Mouse (Mus musculus): ENCODE measurements around the gene Ccl28. TPM values are rescaled to one million over a fixed set of nuclear protein-coding genes. Genes with fewer than 3 reads are reported as not detected.
"Not testable (repeated sequence)": the region's sequence is repeated elsewhere in the genome, so short reads cannot be mapped to it uniquely, and the experiment has no call there.

Ccl28 gene
- total RNA-seq, 1 experiment from 2014 or later, result 0.35 TPM

GRCm38 (mm10) chr13:119640504-119640903, 16.9 kb downstream of the Ccl28 start:
- ATAC-seq (replicated peaks in 1 of 2; ENCODE audit: insufficient read depth in 1 of 2, low FRiP score in 2 of 2, low TSS enrichment in 1 of 2, low read depth in 1 of 2, poor library complexity in 2 of 2, severe bottlenecking in 2 of 2), result peak; percentile 62 to 75; a peak in 2 of 4 replicates

GRCm38 (mm10) chr13:119641145-119641544, 17.5 kb downstream of the Ccl28 start:
- ATAC-seq (replicated peaks in 1 of 2; ENCODE audit: insufficient read depth in 1 of 2, low FRiP score in 2 of 2, low TSS enrichment in 1 of 2, low read depth in 1 of 2, poor library complexity in 2 of 2, severe bottlenecking in 2 of 2), result no peak

- no peak for ATAC-seq (replicated peaks in 1 of 2; ENCODE audit: insufficient read depth in 1 of 2, low FRiP score in 2 of 2, low TSS enrichment in 1 of 2, low read depth in 1 of 2, poor library complexity in 2 of 2, severe bottlenecking in 2 of 2)
Measured at GRCm38 (mm10) chr13:119644769-119645168, 21.1 kb downstream of the Ccl28 start.

GRCm38 (mm10) chr13:119646511-119646910, 22.9 kb downstream of the Ccl28 start:
- no peak for ATAC-seq (replicated peaks in 1 of 2; ENCODE audit: insufficient read depth in 1 of 2, low FRiP score in 2 of 2, low TSS enrichment in 1 of 2, low read depth in 1 of 2, poor library complexity in 2 of 2, severe bottlenecking in 2 of 2)

- no peak for ATAC-seq (replicated peaks in 1 of 2; ENCODE audit: insufficient read depth in 1 of 2, low FRiP score in 2 of 2, low TSS enrichment in 1 of 2, low read depth in 1 of 2, poor library complexity in 2 of 2, severe bottlenecking in 2 of 2)
Measured at GRCm38 (mm10) chr13:119648891-119649698, 25.5 kb downstream of the Ccl28 start.

- ATAC-seq (replicated peaks in 1 of 2; ENCODE audit: insufficient read depth in 1 of 2, low FRiP score in 2 of 2, low TSS enrichment in 1 of 2, low read depth in 1 of 2, poor library complexity in 2 of 2, severe bottlenecking in 2 of 2), result no peak
Measured at GRCm38 (mm10) chr13:119649699-119650046, 26.1 kb downstream of the Ccl28 start.

- no peak for ATAC-seq (replicated peaks in 1 of 2; ENCODE audit: insufficient read depth in 1 of 2, low FRiP score in 2 of 2, low TSS enrichment in 1 of 2, low read depth in 1 of 2, poor library complexity in 2 of 2, severe bottlenecking in 2 of 2)
Measured at GRCm38 (mm10) chr13:119654734-119655133, 31.1 kb downstream of the Ccl28 start.

- ATAC-seq (replicated peaks in 1 of 2; ENCODE audit: insufficient read depth in 1 of 2, low FRiP score in 2 of 2, low TSS enrichment in 1 of 2, low read depth in 1 of 2, poor library complexity in 2 of 2, severe bottlenecking in 2 of 2), result no peak
Measured at GRCm38 (mm10) chr13:119656246-119656645, 32.6 kb downstream of the Ccl28 start.

GRCm38 (mm10) chr13:119656846-119657416, 33.3 kb downstream of the Ccl28 start:
- no peak for ATAC-seq (replicated peaks in 1 of 2; ENCODE audit: insufficient read depth in 1 of 2, low FRiP score in 2 of 2, low TSS enrichment in 1 of 2, low read depth in 1 of 2, poor library complexity in 2 of 2, severe bottlenecking in 2 of 2)

- not testable (repeated sequence) for ATAC-seq (replicated peaks in 1 of 2; ENCODE audit: insufficient read depth in 1 of 2, low FRiP score in 2 of 2, low TSS enrichment in 1 of 2, low read depth in 1 of 2, poor library complexity in 2 of 2, severe bottlenecking in 2 of 2)
Measured at GRCm38 (mm10) chr13:119661420-119661819, 37.8 kb downstream of the Ccl28 start.

GRCm38 (mm10) chr13:119678794-119679193, 55.2 kb downstream of the Ccl28 start:
- no peak for ATAC-seq (replicated peaks in 1 of 2; ENCODE audit: insufficient read depth in 1 of 2, low FRiP score in 2 of 2, low TSS enrichment in 1 of 2, low read depth in 1 of 2, poor library complexity in 2 of 2, severe bottlenecking in 2 of 2)

- no peak for ATAC-seq (replicated peaks in 1 of 2; ENCODE audit: insufficient read depth in 1 of 2, low FRiP score in 2 of 2, low TSS enrichment in 1 of 2, low read depth in 1 of 2, poor library complexity in 2 of 2, severe bottlenecking in 2 of 2)
Measured at GRCm38 (mm10) chr13:119679721-119680120, 56.1 kb downstream of the Ccl28 start.

GRCm38 (mm10) chr13:119681161-119681560, 57.5 kb downstream of the Ccl28 start:
- no peak for ATAC-seq (replicated peaks in 1 of 2; ENCODE audit: insufficient read depth in 1 of 2, low FRiP score in 2 of 2, low TSS enrichment in 1 of 2, low read depth in 1 of 2, poor library complexity in 2 of 2, severe bottlenecking in 2 of 2)

- no peak for ATAC-seq (replicated peaks in 1 of 2; ENCODE audit: insufficient read depth in 1 of 2, low FRiP score in 2 of 2, low TSS enrichment in 1 of 2, low read depth in 1 of 2, poor library complexity in 2 of 2, severe bottlenecking in 2 of 2)
Measured at GRCm38 (mm10) chr13:119684416-119685177, 61.0 kb downstream of the Ccl28 start.

GRCm38 (mm10) chr13:119689709-119690038, 66.1 kb downstream of the Ccl28 start:
- ATAC-seq (replicated peaks in 1 of 2; ENCODE audit: insufficient read depth in 1 of 2, low FRiP score in 2 of 2, low TSS enrichment in 1 of 2, low read depth in 1 of 2, poor library complexity in 2 of 2, severe bottlenecking in 2 of 2), result no peak

- ATAC-seq (replicated peaks in 1 of 2; ENCODE audit: insufficient read depth in 1 of 2, low FRiP score in 2 of 2, low TSS enrichment in 1 of 2, low read depth in 1 of 2, poor library complexity in 2 of 2, severe bottlenecking in 2 of 2), result peak; percentile 99
Measured at GRCm38 (mm10) chr13:119690039-119690728, 66.6 kb downstream of the Ccl28 start, which contains the start of gene Hmgcs1. Hmgcs1 (plus strand) TSS chr13:119690379.

GRCm38 (mm10) chr13:119690876-119691620, 67.4 kb downstream of the Ccl28 start:
- ATAC-seq (replicated peaks in 1 of 2; ENCODE audit: insufficient read depth in 1 of 2, low FRiP score in 2 of 2, low TSS enrichment in 1 of 2, low read depth in 1 of 2, poor library complexity in 2 of 2, severe bottlenecking in 2 of 2), result no peak

All from hematopoietic stem cell, adult 5-6 weeks (primary cell).